Mouse (Mus musculus): ENCODE results near the gene Slc38a4.

DNA sequence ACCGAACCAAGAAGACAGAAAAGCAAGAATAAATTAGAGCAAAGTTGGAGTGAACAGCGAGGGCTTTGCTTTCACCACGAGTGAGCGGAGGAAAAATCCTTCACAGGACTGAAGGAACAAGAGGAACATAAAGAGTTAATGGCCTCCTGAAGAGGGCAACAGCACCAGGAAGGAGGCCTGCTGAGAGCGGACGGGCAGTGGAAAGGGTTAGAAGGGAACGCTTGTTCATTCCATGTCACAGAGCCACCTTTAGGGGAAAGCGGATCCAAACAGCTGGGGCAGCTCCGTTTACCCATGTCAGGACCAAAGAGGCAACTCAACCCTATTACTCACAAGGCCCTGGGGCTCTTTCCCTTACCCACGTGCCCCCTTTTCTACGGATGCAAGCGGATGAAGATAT is 54.3 kb downstream of the Slc38a4 start:
- TF ChIP-seq CTCF (IDR thresholded peaks at IDR 0.05; ENCODE audit: low read depth, low read length) (no peak), EP300 (IDR thresholded peaks at IDR 0.05; ENCODE audit: insufficient read depth, low read depth, low read length) (no peak)

Data from ES-Bruce4 (cell line).